Mouse (Mus musculus) liver, postnatal 0 days (tissue): ENCODE results near the gene Ppp6r2. TPM values are rescaled to one million over a fixed set of nuclear protein-coding genes. Genes with fewer than 3 reads are reported as not detected.

Source experiments
- ATAC-seq: fragments of 200-750 bp; cut with Nextera tagmentation; 2 replicates; pipeline ENCODE4 v1.8.0; 2017; ENCODE audit warnings: mild to moderate bottlenecking, moderate library complexity
- DNase-seq: peaks from one replicate; pipeline ENCODE4 v3.0.0-alpha.2; 2016
- H3K27ac ChIP-seq: fragments of 300-500 bp; sonication (generic); 2 replicates; pipeline ENCODE4 v1.5.1; 2014; ENCODE audit warnings: antibody characterized with exemption, moderate library complexity, mild to moderate bottlenecking, low read depth
- H3K27me3 ChIP-seq: fragments of 300-500 bp; sonication (generic); 2 replicates; pipeline ENCODE4 v1.6.1; 2014; ENCODE audit warnings: low read length, control low read depth, mixed read lengths; ENCODE audit not compliant: insufficient read depth
- H3K36me3 ChIP-seq: fragments of 300-500 bp; sonication (generic); replicated peaks from 2 replicates; pipeline ENCODE4 v1.6.1; 2014; ENCODE audit warnings: mild to moderate bottlenecking, control low read depth, low read length, moderate library complexity, mixed read lengths; ENCODE audit not compliant: insufficient read depth
- H3K4me1 ChIP-seq: fragments of 300-500 bp; sonication (generic); 2 replicates; pipeline ENCODE4 v1.6.1; 2014; ENCODE audit warnings: antibody characterized with exemption, mild to moderate bottlenecking, control low read depth; ENCODE audit not compliant: insufficient read depth
- H3K4me2 ChIP-seq: fragments of 300-500 bp; sonication (generic); 2 replicates; pipeline ENCODE4 v1.6.1; 2014; ENCODE audit warnings: low read depth, mild to moderate bottlenecking, low read length, moderate library complexity, mixed read lengths
- H3K4me3 ChIP-seq: fragments of 300-500 bp; sonication (generic); 2 replicates; pipeline ENCODE4 v1.5.1; 2014; ENCODE audit warnings: low read depth, low read length
- H3K9ac ChIP-seq: fragments of 300-500 bp; sonication (generic); replicated peaks from 2 replicates; pipeline ENCODE4 v1.6.1; 2014; ENCODE audit warnings: mild to moderate bottlenecking, moderate library complexity
- H3K9me3 ChIP-seq: fragments of 300-500 bp; sonication (generic); 2 replicates; pipeline ENCODE4 v1.6.1; 2016; ENCODE audit warnings: mild to moderate bottlenecking, control low read depth, low read length, mixed read lengths
- CTCF ChIP-seq: sonication (generic); IDR thresholded peaks from 2 replicates; pipeline ENCODE4 v1.5.1; 2016; ENCODE audit warnings: antibody characterized with exemption, low read depth
- EP300 ChIP-seq: IDR thresholded peaks from 2 replicates; pipeline ENCODE4 v1.6.1; 2016; ENCODE audit warnings: antibody characterized with exemption, low read depth, mild to moderate bottlenecking
- WGBS: fragments of 180-500 bp; shearing (Covaris S2); extraction: QIAGEN DNeasy Blood & Tissue Kit; methylation state at CpG from one replicate; pipeline ENCODE4 v1.1.7; 2014; ENCODE audit not compliant: insufficient replicate concordance; 5-methylcytosine and 5-hydroxymethylcytosine counted together
- polyA plus RNA-seq: library from polyadenylated mRNA; unstranded; fragments of >200 nt; fragmentation: Nextera tagmentation; extraction: Ambion mirVana; gene quantifications from 2 replicates; pipeline ENCODE4 v1.2.1, GENCODE M21; 2015

Gene Ppp6r2
- polyA plus RNA-seq, 1 experiment from 2014 or later = 18.1 TPM

- DNase-seq (peak; percentile 48), ATAC-seq (peak; percentile 67)
- TF ChIP-seq CTCF = no peak
- TF ChIP-seq EP300 = no peak
- Histone ChIP-seq H3K4me3 (peak overlapping the region; percentile 15; the same call in 1 of the 2 replicates), H3K27me3 (peaks cover 30% of the 10 kb centered on the region), H3K9ac (peak overlapping the region; percentile 59), H3K9me3 (no peaks in the 10 kb centered on the region), H3K4me2 (peak overlapping the region; percentile 81), H3K27ac (peak overlapping the region; percentile 98), H3K36me3 (no peaks in the 10 kb centered on the region), H3K4me1 (peaks cover 63% of the 10 kb centered on the region)
- 31% methylated on average over 4 of the region's 4 CpGs for WGBS
Measured at GRCm38 (mm10) chr15:89177576-89178259, 33.6 kb upstream of the Ppp6r2 start.

- no peak for DNase-seq
- 59% methylated on average over 7 of the region's 7 CpGs for WGBS
- H3K27me3 ChIP-seq = peaks cover 26% of the 10 kb centered on the region
- peak overlapping the region; percentile 98 for H3K27ac ChIP-seq
- H3K4me3 ChIP-seq = peak overlapping the region; percentile 71; the same call in 1 of the 2 replicates
- ATAC-seq = no peak
- peak overlapping the region; percentile 74 for H3K9ac ChIP-seq
- TF ChIP-seq CTCF (no peak), EP300 (no peak)
- peak overlapping the region; percentile 81 for H3K4me2 ChIP-seq
- H3K9me3 ChIP-seq = no peaks in the 10 kb centered on the region
- no peaks in the 10 kb centered on the region for H3K36me3 ChIP-seq
- peaks cover 63% of the 10 kb centered on the region for H3K4me1 ChIP-seq
Measured at GRCm38 (mm10) chr15:89178260-89178860, 33.0 kb upstream of the Ppp6r2 start.

- H3K36me3 ChIP-seq = no peaks in the 10 kb centered on the region
- TF ChIP-seq EP300 = no peak
- TF ChIP-seq CTCF = no peak
- H3K27me3 ChIP-seq = peaks cover 19% of the 10 kb centered on the region
- DNase-seq (peak; percentile 76), ATAC-seq (peak; percentile 40)
- peak overlapping the region; percentile 74 for H3K9ac ChIP-seq
- peak overlapping the region; percentile 81 for H3K4me2 ChIP-seq
- WGBS = 11% methylated on average over 16 of the region's 16 CpGs
- peak overlapping the region; percentile 71 for H3K4me3 ChIP-seq
- no peaks in the 10 kb centered on the region for H3K9me3 ChIP-seq
- peak overlapping the region; percentile 98 for H3K27ac ChIP-seq
- peaks cover 60% of the 10 kb centered on the region for H3K4me1 ChIP-seq
Measured at GRCm38 (mm10) chr15:89178954-89179629, 32.3 kb upstream of the Ppp6r2 start.

- Histone ChIP-seq H3K4me3 (peak overlapping the region; percentile 71), H3K4me1 (peaks cover 55% of the 10 kb centered on the region), H3K9ac (peak overlapping the region; percentile 74), H3K27ac (peak overlapping the region; percentile 98), H3K9me3 (no peaks in the 10 kb centered on the region), H3K36me3 (no peaks in the 10 kb centered on the region), H3K4me2 (peak overlapping the region; percentile 81), H3K27me3 (peaks cover 19% of the 10 kb centered on the region)
- ATAC-seq (no peak), DNase-seq (no peak)
- TF ChIP-seq EP300 = no peak
- no peak for TF ChIP-seq CTCF
- 14% methylated on average over 6 of the region's 6 CpGs for WGBS
Measured at GRCm38 (mm10) chr15:89179630-89179964, 31.8 kb upstream of the Ppp6r2 start.

GRCm38 (mm10) chr15:89180081-89180541, 31.2 kb upstream of the Ppp6r2 start:
- Histone ChIP-seq H3K4me2 (peak overlapping the region; percentile 81), H3K27ac (peak overlapping the region; percentile 98), H3K36me3 (no peaks in the 10 kb centered on the region), H3K9me3 (no peaks in the 10 kb centered on the region), H3K27me3 (peaks cover 19% of the 10 kb centered on the region), H3K4me1 (peaks cover 50% of the 10 kb centered on the region), H3K9ac (peak overlapping the region; percentile 74), H3K4me3 (peak overlapping the region; percentile 71)
- no peak for ATAC-seq
- 2% methylated on average over 25 of the region's 26 CpGs for WGBS
- TF ChIP-seq CTCF = no peak
- no peak for TF ChIP-seq EP300
- DNase-seq = no peak
